Mouse (Mus musculus): Measurements from ENCODE around the gene Dync1li1.

DNA sequence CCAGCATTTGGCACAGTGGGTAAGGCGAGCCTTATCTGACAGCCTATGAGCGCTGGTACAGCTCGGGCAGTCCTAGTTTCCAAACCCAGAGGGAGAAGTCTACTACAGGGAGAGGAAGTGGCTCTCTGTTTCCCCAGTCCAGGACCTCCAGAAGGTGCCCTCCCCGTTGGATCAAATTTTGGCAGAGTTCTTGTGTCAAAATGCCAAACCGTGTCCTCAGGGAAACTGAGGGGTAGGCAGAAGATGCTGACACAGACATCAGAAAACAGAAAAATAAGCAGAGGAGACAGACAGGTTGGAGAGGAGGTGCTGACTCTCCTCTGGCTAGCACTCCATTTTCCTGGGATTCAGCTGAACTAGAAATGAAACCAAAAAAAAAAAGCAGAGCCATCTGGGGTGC lies 8.6 kb upstream of the Dync1li1 start:
- TF ChIP-seq GATA1 (IDR thresholded peaks at IDR 0.05; ENCODE audit: low read length) = no peak
- TF ChIP-seq TAL1 (IDR thresholded peaks at IDR 0.05; ENCODE audit: low read length) = no peak

All from erythroblast, embryonic 14.5 days (primary cell).